Comparison of ENCODE assay signal across 9 mouse cellular contexts in the genomic region with DNA sequence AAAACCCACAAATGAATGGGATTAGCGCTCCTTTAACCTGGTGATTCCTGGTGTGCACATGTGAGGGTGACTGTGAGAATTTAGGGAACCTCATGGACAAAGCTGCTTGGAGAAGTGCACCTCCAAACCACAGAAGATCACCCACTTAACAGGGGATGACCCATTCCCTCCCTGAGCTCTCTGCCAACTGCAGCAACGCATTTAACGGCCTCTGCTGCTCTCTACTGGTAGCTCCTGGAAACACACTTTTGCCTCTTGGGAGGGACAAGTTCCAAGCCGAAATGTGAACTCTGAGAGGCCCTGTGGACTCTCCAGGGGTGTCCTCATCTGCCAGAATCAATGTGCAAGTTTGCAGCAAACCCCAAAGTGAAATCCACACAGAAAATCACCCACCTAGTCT. TPM values are rescaled to one million over a fixed set of nuclear protein-coding genes. Genes with fewer than 3 reads are reported as not detected.
DNase-seq lines count a peak whose midpoint lies in the region; ATAC-seq and TF ChIP-seq lines count a peak whose summit lies in the region.
"Had no signal": no experiment of that assay in that cellular context is flagged by ENCODE, and none has a peak within 500 bp of the region (broad histone marks: within the 10 kb centered on the region; RNA-seq: fewer than 3 reads in every experiment).

No protein-coding gene starts in this region.

- H3K9me3 ChIP-seq in MEL (replicated peaks; ENCODE audit: insufficient read depth, low read length) = no peaks in the 10 kb centered on the region
- H3K9me3 ChIP-seq in lung, postnatal 0 days (ENCODE audit: low read length) = no peaks in the 10 kb centered on the region
- H3K9me3 ChIP-seq: heart, embryonic 15.5 days had no signal

- 24% methylated on average over 4 of the region's 4 CpGs for WGBS in lung, postnatal 0 days

- no peak for TF ChIP-seq EP300 in MEL (IDR thresholded peaks at IDR 0.05; ENCODE audit: low read depth in 1 of 2, low read length in 2 of 2)
- no peak for TF ChIP-seq EP300 in lung, postnatal 0 days (IDR thresholded peaks at IDR 0.05)

- H3K27ac ChIP-seq in MEL (ENCODE audit: control insufficient read depth, low read depth, low read length) = no peak overlapping the region
- no peak overlapping the region for H3K27ac ChIP-seq in lung, postnatal 0 days (ENCODE audit: low read length)
- H3K27ac ChIP-seq: heart, embryonic 15.5 days had no signal

- no peaks in the 10 kb centered on the region for H3K79me2 ChIP-seq in MEL (ENCODE audit: control insufficient read depth, insufficient read depth, low read length, poor library complexity)

- no peaks in the 10 kb centered on the region for H3K27me3 ChIP-seq in MEL (ENCODE audit: control insufficient read depth in 1 of 2, insufficient read depth in 2 of 2, low read length in 2 of 2)
- H3K27me3 ChIP-seq in lung, postnatal 0 days (replicated peaks; ENCODE audit: insufficient read depth, low read length) = no peaks in the 10 kb centered on the region

- peak; percentile 90 for TF ChIP-seq RAD21 in MEL (IDR thresholded peaks at IDR 0.05; ENCODE audit: low read depth, low read length)

- TF ChIP-seq CTCF in MEL (IDR thresholded peaks at IDR 0.05 in 2 of 3, conservative IDR thresholded peaks at IDR 0.05 in 1 of 3; ENCODE audit: control insufficient read depth in 1 of 3, insufficient read depth in 1 of 3, low read depth in 2 of 3, low read length in 3 of 3, poor library complexity in 1 of 3, severe bottlenecking in 1 of 3) = peak; percentile 87 to 88 (median 88)
- peak; percentile 92 for TF ChIP-seq CTCF in lung, postnatal 0 days (IDR thresholded peaks at IDR 0.05)

- H3K9ac ChIP-seq in MEL (ENCODE audit: control insufficient read depth, low read depth, low read length, poor library complexity, severe bottlenecking) = no peak overlapping the region
- no peak overlapping the region for H3K9ac ChIP-seq in lung, postnatal 0 days (replicated peaks; ENCODE audit: low read depth)
- H3K9ac ChIP-seq: heart, embryonic 15.5 days had no signal

- no peak overlapping the region for H3K4me3 ChIP-seq in MEL (ENCODE audit: control insufficient read depth in 1 of 2, insufficient read depth in 1 of 2, low read depth in 2 of 2, low read length in 2 of 2)
- no peak overlapping the region for H3K4me3 ChIP-seq in lung, postnatal 0 days (ENCODE audit: low read depth, low read length)
- H3K4me3 ChIP-seq: heart, embryonic 15.5 days had no signal

- no peak for TF ChIP-seq POLR2A in MEL (IDR thresholded peaks at IDR 0.05; ENCODE audit: control insufficient read depth in 1 of 2, insufficient read depth in 1 of 2, low read depth in 1 of 2, low read length in 2 of 2, poor library complexity in 1 of 2)

- H3K36me3 ChIP-seq in MEL (ENCODE audit: control insufficient read depth in 1 of 2, insufficient read depth in 2 of 2, low read length in 2 of 2) = no peaks in the 10 kb centered on the region
- H3K36me3 ChIP-seq in lung, postnatal 0 days (ENCODE audit: insufficient read depth, low read length) = no peaks in the 10 kb centered on the region
- H3K36me3 ChIP-seq: heart, embryonic 15.5 days had no signal

- peak; percentile 73 for DNase-seq in MEL (ENCODE audit: low read depth, low spot score)
- peak; percentile 32 for DNase-seq in cerebellum, adult 11-12 months
- DNase-seq in frontal cortex, postnatal 14 days (ENCODE audit: low spot score in 2 of 2) = peak; percentile 36 to 72
- DNase-seq in kidney, postnatal 4 days = peak; percentile 83 to 84
- DNase-seq in lung, postnatal 0 days (ENCODE audit: low spot score) = peak; percentile 59
- DNase-seq in right cerebral cortex, adult 2 months (ENCODE audit: low spot score in 2 of 2) = peak; percentile 64 to 82

- H3K4me2 ChIP-seq in lung, postnatal 0 days (replicated peaks; ENCODE audit: low read depth, low read length) = no peak overlapping the region
- H3K4me2 ChIP-seq: heart, embryonic 15.5 days had no signal

- no peaks in the 10 kb centered on the region for H3K4me1 ChIP-seq in MEL (ENCODE audit: control insufficient read depth in 1 of 2, insufficient read depth in 2 of 2, low read length in 2 of 2)
- no peaks in the 10 kb centered on the region for H3K4me1 ChIP-seq in lung, postnatal 0 days (ENCODE audit: insufficient read depth, low read depth, low read length)
- H3K4me1 ChIP-seq: heart, embryonic 15.5 days had no signal

- ATAC-seq in CD4-positive, CD25-positive, alpha-beta regulatory T cell, adult 4 months = peak; percentile 60
- peak; percentile 21; the same call in 1 of the 2 replicates for ATAC-seq in lung, postnatal 0 days
- no peak for ATAC-seq in activated CD4-positive, CD25-positive, alpha-beta regulatory T cell, adult 4 months

TF ChIP-seq in MEL, 35 proteins besides CTCF, POLR2A, EP300 and RAD21:
- TF ChIP-seq MEF2A (IDR thresholded peaks at IDR 0.05; ENCODE audit: extremely low read depth, insufficient replicate concordance, low read depth, low read length, poor library complexity, severe bottlenecking) (no peak), ZC3H11A (IDR thresholded peaks at IDR 0.05; ENCODE audit: low read depth, low read length) (peak; percentile 69), BHLHE40 (IDR thresholded peaks at IDR 0.05; ENCODE audit: borderline replicate concordance, low read depth, low read length) (no peak), MYB (IDR thresholded peaks at IDR 0.05; ENCODE audit: low read depth, low read length) (no peak), CHD2 (IDR thresholded peaks at IDR 0.05; ENCODE audit: low read length) (no peak), POLR2AphosphoS2 (IDR thresholded peaks at IDR 0.05; ENCODE audit: low read length) (no peak), USF1 (IDR thresholded peaks at IDR 0.05; ENCODE audit: low read depth, low read length) (no peak), SMC3 (IDR thresholded peaks at IDR 0.05; ENCODE audit: low read depth, low read length) (peak; percentile 82), GATA1 (IDR thresholded peaks at IDR 0.05; ENCODE audit: low read depth, low read length) (no peak), MAX (IDR thresholded peaks at IDR 0.05; ENCODE audit: low read length) (no peak)

RNA-seq across cellular contexts. Expression of gene Clrn3, which starts 41.0 kb away (rescaled TPM):
- polyA plus RNA-seq in CD4-positive, CD25-positive, alpha-beta regulatory T cell, adult 4 months (2017; shearing (Covaris generic)) = not detected
- not detected in 2 replicates for total RNA-seq in MEL (2012; rRNA removed)
- not detected for polyA plus RNA-seq in MEL (2012; ENCODE audit: insufficient read depth in 1 of 2, insufficient read length in 2 of 2, low read depth in 1 of 2, low replicate concordance in 2 of 2, missing spikeins in 1 of 2)
- polyA plus RNA-seq in lung, postnatal 0 days (2015; fragmentation: Nextera tagmentation; extraction: Ambion mirVana) = not detected in 2 replicates
- not detected for polyA plus RNA-seq in activated CD4-positive, CD25-positive, alpha-beta regulatory T cell, adult 4 months (2017; shearing (Covaris generic))
- polyA plus RNA-seq: heart, embryonic 15.5 days had no signal

RNA-seq across cellular contexts. Expression of gene Ptpre, which starts 49.9 kb away (rescaled TPM):
- 10 to 100 TPM; 36.3 to 38.2 TPM for polyA plus RNA-seq in CD4-positive, CD25-positive, alpha-beta regulatory T cell, adult 4 months (2017; shearing (Covaris generic))
- 4.9 and 6.9 TPM in 2 replicates for total RNA-seq in MEL (2012; rRNA removed)
- polyA plus RNA-seq in MEL (2012; ENCODE audit: insufficient read depth in 1 of 2, insufficient read length in 2 of 2, low read depth in 1 of 2, low replicate concordance in 2 of 2, missing spikeins in 1 of 2) = 10 to 100 TPM in 1 of 2 experiments, not detected in 1; 12.9 TPM
- 8.6 and 8.7 TPM in 2 replicates for polyA plus RNA-seq in lung, postnatal 0 days (2015; fragmentation: Nextera tagmentation; extraction: Ambion mirVana)
- 10 to 100 TPM; 25.5 to 31.1 TPM for polyA plus RNA-seq in activated CD4-positive, CD25-positive, alpha-beta regulatory T cell, adult 4 months (2017; shearing (Covaris generic))

Comparison
In these comparisons a context has a peak if more than half of its experiments do, and no peak if none do; other contexts are left out.
1. DNase-seq: peak in every context shown above with its lines; median percentile 84 in kidney, postnatal 4 days; 73 in MEL; 73 in right cerebral cortex, adult 2 months; 59 in lung, postnatal 0 days; 54 in frontal cortex, postnatal 14 days; 32 in cerebellum, adult 11-12 months.